Mouse (Mus musculus): Measurements from ENCODE around the gene Nuak2.

GRCm38 (mm10) chr1:132331283-132331682 is 15.4 kb downstream of the Nuak2 start:
- TF ChIP-seq CTCF (IDR thresholded peaks at IDR 0.05; ENCODE audit: low read depth, low read length), result peak; percentile 61
- TF ChIP-seq EP300 (IDR thresholded peaks at IDR 0.05; ENCODE audit: insufficient read depth, low read depth, low read length), result no peak
